Mouse (Mus musculus): ENCODE data around the gene Wdr6.
A peak's percentile ranks its signal among the peaks of the same experiment; 100 is the strongest.
"Not testable (repeated sequence)": the region's sequence is repeated elsewhere in the genome, so short reads cannot be mapped to it uniquely, and the experiment has no call there.

The Wdr6 gene

GRCm38 (mm10) chr9:108578545-108579343, at the start of gene Wdr6:
Gene Wdr6, minus strand, starts transcription at chr9:108578739.
- peak; percentile 94 to 96 for DNase-seq

GRCm38 (mm10) chr9:108628141-108628540, 49.6 kb upstream of the Wdr6 start:
- DNase-seq, result no peak

DNA sequence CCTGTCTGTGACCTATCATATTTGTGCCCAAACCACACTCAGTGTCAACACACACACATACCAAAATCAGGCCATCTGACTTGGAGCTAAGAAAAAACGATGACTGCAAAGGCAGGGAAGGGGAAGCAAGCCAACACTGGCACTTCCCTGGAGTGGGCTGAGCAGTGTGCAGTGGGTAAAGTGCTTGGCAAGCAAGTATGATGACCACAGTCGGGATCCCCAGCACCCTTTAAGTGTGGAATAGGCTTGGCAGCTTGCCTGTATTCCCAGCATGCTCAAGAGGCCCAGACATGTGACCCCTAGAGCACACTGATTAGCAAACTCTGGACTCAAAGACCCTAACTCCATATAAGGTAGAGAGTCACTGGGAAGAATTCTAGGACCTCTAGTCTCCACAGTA, 48.0 kb upstream of the Wdr6 start:
- DNase-seq, result peak; percentile 21 to 38

- no peak for DNase-seq
These were observed 38.8 kb upstream of the Wdr6 start for GRCm38 (mm10) chr9:108617301-108617700.

DNA sequence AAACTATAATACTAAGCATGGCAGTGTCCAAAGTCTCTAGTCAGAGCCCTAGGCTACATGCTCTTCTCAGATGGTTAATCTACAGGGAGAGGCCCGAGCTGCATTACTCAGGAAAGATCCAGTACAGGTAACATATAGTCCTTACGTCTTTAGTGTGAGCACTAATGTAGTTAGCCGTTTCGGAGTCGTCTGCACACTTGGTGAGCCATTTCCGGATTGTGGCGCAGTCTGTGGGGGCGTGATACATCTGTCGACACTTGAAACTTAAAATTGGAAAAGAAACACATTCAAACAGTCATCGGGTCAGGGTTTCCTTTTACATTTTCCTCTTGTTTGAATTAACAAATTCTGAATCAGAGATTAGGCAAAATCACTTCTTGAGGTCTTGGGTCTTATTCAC, 32.9 kb upstream of the Wdr6 start:
- DNase-seq, result no peak

- no peak for DNase-seq
These were observed 30.4 kb upstream of the Wdr6 start for GRCm38 (mm10) chr9:108608889-108609288.

GRCm38 (mm10) chr9:108607929-108608328, 29.4 kb upstream of the Wdr6 start:
- DNase-seq, result not testable (repeated sequence)

GRCm38 (mm10) chr9:108601986-108602385, 23.4 kb upstream of the Wdr6 start:
- no peak for DNase-seq

DNA sequence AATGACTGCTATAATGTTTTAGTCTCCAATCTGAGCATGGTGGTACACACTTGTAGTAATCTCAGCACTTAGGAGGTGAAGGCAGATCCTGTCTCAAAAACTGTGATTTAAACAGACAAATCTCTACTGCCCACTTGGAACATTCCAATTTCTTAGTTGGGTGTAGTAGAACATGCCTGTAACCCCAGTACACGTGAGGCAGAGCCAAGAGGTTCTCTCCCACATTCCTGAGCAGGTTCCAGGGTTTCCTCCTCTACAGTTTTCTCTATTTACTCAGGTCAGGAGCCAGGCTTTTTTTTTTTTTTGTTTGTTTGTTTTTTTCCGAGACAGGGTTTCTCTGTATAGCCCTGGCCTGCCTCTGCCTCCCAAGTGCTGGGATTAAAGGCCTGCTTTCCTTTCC, 21.5 kb upstream of the Wdr6 start:
- DNase-seq, result no peak

GRCm38 (mm10) chr9:108599021-108599566, 20.6 kb upstream of the Wdr6 start:
- no peak for DNase-seq

DNA sequence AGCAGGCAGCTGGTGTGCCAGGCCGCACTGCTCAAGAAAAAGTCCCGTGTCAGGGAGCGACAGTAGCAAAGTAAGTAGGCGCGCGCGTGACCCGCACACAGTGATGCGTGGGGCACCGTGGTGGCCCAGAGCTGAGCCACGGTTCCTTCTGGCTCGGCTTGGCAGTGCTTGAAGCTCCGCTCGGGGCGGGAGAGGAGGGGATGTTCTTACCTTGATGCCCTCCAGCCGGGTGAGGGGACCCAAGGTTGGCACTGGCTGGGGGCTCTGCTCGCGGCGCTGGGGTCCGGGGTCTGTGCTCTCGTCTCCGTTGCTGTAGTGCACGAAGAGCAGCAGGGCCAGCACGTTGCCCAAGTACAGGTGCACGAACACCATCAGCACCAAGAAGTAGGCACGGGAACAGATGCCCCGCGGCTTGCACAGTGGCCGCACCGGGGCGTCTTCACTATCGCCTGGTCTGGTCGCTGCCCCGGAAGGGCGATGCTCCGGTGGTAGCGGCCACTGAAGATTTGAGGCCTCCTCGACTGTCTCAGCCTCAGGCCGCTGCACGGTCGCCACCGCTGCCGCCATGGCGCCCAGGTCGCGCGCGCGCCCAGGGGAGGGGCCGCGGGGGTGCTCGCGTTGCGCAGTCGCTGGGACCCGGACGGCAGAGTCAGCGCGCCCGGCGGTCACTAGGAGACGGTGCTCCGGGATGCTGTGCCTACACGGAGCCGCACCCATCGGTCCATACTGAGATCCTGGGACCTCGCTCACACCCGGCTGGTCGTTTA, 18.6 kb upstream of the Wdr6 start, which contains the start of gene P4htm:
TSS of gene P4htm (minus strand) at position 670 of the 767 bp plus-strand sequence.
- DNase-seq, result peak in 1 of 2 experiments; percentile 28

DNA sequence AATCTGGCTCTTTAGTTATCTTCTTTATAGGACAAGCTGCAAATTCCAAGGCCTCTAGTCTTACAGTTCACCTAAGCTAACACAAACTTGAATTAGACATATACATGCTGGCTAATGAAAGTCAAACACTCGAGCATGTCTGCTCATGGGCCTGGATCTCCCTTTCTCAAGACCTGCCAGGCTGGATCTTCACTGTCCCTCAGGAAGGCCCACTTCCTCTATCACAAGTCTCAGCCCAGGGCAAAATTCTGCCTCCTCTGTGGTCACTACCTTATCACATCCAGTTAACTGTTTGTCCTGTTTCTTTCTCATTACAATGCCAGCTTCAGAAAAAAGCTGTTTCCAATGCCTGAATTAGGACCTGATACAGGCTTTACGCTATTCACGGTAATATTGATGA, 15.8 kb upstream of the Wdr6 start:
- DNase-seq, result no peak

DNA sequence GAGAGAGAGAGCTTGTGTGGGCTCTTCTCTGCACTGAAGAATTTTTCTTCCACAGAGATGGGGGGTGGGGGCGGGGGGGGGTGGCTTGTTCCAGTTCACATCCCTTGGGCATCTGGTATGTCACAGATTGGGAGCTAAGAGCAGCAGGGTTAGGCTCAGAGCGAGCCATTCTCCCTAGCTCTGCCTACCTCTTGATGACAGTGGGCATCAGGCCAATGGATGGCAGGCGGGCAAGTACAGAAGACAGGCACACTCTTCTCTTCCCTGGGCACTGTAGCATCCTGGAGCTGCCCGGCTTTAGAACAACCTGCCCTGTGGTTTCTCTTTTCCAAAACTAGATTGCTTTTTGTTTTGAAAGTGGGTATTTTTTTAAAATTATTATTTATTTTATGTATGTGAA, 12.9 kb upstream of the Wdr6 start:
- DNase-seq, result no peak

DNA sequence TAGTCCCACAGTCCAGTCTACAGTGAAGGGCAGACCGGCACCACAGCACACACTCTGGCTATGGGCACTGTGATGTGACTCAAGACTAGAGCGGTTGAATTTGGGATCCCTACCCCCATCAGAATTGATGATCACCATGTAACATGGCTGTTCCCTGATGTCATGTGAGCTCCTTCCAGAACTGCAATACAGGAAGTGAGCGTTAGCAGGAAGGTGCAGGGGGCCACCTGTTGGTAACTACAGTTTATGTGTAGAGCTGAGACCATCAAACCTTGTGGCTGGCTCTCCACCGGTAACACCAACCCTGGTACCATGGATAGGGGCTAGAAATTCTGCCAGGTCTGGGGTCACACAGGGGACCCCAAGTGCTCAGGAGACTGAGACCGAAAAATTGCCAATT, 10.7 kb upstream of the Wdr6 start:
- no peak for DNase-seq

DNA sequence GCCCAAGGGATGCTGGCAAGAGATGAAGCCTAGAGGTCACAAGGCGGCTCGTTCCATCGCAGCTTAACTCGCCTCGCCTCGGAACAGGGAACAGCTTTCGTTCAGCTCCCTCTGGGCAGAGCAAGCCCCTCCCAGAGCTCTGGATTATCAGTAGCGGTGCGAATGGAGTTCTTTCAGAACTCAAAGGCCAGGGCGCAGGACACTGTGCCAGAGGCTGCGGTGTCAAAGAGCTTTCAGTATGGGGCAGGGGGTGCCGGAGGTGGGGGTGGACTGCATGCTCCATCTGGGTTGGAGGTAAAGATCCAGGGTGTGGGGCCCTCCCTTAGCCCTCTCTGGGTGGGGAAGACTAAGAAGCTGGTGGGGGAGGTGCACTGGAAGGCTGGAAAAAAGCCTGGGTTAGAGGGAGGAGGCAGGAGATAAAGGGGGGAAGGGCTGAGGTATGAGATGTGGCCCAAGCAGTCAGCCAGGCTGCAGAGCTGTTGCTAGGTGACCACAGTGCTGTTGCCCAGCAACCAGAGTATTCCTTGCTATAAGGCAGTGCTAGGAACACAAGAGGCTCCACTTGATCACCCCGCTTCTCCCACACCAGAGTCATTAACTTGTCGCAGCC, 9.1 kb upstream of the Wdr6 start:
- DNase-seq, result peak; percentile 49

GRCm38 (mm10) chr9:108579344-108579690, 778 bp upstream of the Wdr6 start:
- DNase-seq, result no peak

DNA sequence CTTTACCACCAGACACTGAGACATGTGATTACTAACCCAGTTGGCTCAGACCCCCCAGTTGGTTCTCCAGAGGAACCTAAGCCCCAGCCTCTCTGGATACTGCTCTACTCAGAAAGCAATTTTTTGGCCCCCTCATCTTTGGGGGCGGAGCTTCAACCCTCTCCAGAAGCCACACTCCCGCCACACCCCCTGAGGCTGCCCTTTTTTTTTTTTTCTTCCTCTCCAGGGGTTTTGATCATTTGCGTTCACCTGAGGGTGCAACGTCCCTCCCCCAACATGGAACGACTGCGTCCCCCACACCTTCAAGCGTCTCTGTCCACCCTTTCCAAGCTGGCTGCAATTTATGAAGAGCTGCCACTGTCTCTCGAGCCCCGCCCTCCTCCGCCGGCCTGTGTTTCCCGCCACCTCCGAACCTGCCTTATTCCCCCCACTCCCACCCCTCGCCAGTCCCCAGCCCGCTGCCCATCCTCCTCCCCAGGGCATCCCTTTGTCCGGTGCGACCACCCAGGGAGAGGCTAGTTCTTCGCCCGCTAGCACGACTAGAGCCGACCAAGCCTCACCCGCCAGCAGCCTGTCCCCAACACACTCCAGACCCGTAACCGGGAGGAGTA, 500 bp downstream of the Wdr6 start:
- peak in 1 of 2 experiments; percentile 54 for DNase-seq

GRCm38 (mm10) chr9:108577025-108577424, 1.5 kb downstream of the Wdr6 start:
- DNase-seq, result no peak

DNA sequence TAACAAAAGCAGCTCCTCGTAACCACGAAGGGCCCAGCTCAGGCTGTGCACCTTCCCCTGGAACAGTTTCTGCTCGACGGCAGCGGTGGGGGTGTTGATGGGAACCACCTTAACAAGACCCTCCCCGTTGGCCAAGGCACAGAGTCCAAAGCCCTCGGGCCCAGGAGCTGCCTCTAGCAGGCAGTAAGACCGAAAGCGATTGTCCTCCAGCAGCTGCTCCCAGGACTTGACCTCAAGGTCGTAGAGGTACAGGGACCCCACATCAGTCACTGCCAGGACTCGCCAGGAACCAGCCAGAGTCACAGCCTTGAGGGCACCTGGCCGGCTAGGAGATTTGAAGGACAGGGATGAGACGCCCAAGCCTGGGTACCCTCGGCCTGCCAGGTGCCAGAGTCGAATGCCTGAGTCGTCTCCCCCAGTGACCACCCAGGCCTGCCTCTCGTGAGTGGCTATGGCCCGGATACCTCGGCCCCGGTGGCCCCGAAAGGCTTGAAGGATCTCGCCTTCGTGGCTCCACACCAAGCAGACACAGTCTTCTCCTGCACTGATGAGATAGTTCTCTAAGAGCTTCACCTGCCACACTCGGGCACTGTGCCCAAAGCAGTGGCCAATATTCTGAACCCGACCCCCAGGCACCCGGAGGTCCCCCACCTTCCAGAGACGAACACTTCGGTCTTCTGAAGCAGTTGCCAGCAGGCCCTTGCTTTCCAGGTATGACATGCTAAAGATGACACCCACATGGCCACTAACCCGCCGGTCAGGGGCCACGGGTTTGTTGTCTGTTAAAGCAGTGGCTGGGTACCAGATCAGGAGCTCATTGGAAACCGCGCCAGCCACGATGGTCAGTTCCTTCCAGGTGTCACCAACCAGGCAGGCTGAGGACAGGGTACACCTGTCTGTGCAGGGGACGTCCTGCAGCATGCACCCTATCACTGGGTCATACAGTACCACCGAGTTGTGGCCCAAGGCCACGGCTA, 2.9 kb downstream of the Wdr6 start:
- DNase-seq, result no peak

- DNase-seq, result no peak
These were observed 3.6 kb downstream of the Wdr6 start for GRCm38 (mm10) chr9:108574921-108575320.

DNA sequence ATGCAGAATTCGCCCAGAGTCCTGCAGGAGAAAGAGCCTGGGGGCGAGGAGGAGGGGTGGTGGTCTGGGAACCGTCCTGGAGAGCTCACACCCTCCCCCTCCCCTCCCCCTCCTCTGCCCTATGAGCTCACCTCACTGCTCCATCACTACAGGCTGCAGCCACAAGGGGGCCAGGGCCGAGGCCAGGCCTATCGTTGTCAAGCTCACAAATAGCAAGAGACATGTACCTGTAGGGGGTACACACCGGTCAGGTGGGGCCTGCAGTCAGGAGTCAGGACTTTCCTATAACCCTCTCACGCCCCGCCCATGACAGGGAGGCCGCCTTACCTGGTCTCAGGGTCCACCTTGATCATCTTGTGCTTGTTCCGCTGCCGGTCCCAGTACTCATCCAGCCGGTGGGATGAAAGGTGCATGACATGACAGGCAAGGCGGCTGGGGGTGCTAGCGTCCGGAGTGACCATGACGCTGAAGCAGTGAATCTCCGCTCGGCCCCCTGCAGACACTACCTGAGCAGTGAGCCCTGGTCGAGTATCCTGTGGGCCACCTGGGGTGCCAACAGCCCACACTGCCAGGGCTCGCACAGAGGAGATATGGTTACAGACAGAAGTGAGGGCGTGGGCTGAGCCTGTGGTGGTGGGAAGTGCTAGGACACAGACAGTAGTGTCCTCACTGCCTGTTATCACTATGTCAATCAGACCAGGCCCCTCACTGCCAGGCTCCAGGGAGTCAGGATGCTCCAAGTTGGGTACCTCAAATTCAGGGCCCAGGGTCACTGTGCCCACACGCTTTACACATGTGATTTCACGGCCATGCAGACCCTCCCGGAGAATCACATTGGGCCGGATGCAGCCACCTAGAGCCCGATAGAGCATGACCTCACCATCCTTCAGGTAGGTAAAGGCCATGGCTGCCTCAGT, 4.5 kb downstream of the Wdr6 start:
- DNase-seq, result peak; percentile 57 to 66

Measured in kidney, adult 8-10 months (tissue).